Mouse (Mus musculus) thymus, postnatal 0 days (tissue): ENCODE measurements around the gene Xpnpep1. TPM values are rescaled to one million over a fixed set of nuclear protein-coding genes. Genes with fewer than 3 reads are reported as not detected.

Experiments
- DNase-seq: peaks from one replicate; pipeline ENCODE4 v3.0.0-alpha.2; 2015; ENCODE audit warnings: low spot score
- polyA plus RNA-seq: library from polyadenylated mRNA; unstranded; fragments of >200 nt; fragmentation: Nextera tagmentation; extraction: Ambion mirVana; gene quantifications from 2 replicates; pipeline ENCODE4 v1.2.1, GENCODE M21; 2015

Gene Xpnpep1
- polyA plus RNA-seq, 1 experiment from 2014 or later, result 81.6 TPM

- DNase-seq, result no peak
Measured at GRCm38 (mm10) chr19:53032647-53033046, 7.4 kb downstream of the Xpnpep1 start.

- DNase-seq, result no peak
Measured at GRCm38 (mm10) chr19:53031957-53032371, 8.1 kb downstream of the Xpnpep1 start.

- no peak for DNase-seq
Measured at GRCm38 (mm10) chr19:53030279-53030678, 9.7 kb downstream of the Xpnpep1 start.

- DNase-seq, result no peak
Measured at GRCm38 (mm10) chr19:53029686-53030085, 10.3 kb downstream of the Xpnpep1 start.

GRCm38 (mm10) chr19:53029045-53029444, 11.0 kb downstream of the Xpnpep1 start:
- no peak for DNase-seq

GRCm38 (mm10) chr19:53028216-53028615, 11.8 kb downstream of the Xpnpep1 start:
- no peak for DNase-seq

GRCm38 (mm10) chr19:53023189-53023588, 16.8 kb downstream of the Xpnpep1 start:
- DNase-seq, result no peak

- DNase-seq, result no peak
Measured at GRCm38 (mm10) chr19:53022037-53022614, 17.9 kb downstream of the Xpnpep1 start.

GRCm38 (mm10) chr19:53021537-53021936, 18.5 kb downstream of the Xpnpep1 start:
- no peak for DNase-seq

GRCm38 (mm10) chr19:53019716-53020463, 20.1 kb downstream of the Xpnpep1 start:
- DNase-seq, result peak; percentile 61

- DNase-seq, result no peak
Measured at GRCm38 (mm10) chr19:53017954-53018353, 22.1 kb downstream of the Xpnpep1 start.

GRCm38 (mm10) chr19:53017248-53017647, 22.8 kb downstream of the Xpnpep1 start:
- DNase-seq, result no peak

- no peak for DNase-seq
Measured at GRCm38 (mm10) chr19:53014910-53015710, 24.9 kb downstream of the Xpnpep1 start.

GRCm38 (mm10) chr19:53013744-53014143, 26.3 kb downstream of the Xpnpep1 start:
- DNase-seq, result no peak

GRCm38 (mm10) chr19:53013341-53013740, 26.7 kb downstream of the Xpnpep1 start:
- DNase-seq, result no peak

- DNase-seq, result no peak
Measured at GRCm38 (mm10) chr19:53010941-53011340, 29.1 kb downstream of the Xpnpep1 start.

GRCm38 (mm10) chr19:53008921-53009320, 31.1 kb downstream of the Xpnpep1 start:
- DNase-seq, result no peak

- peak; percentile 19 for DNase-seq
Measured at GRCm38 (mm10) chr19:53008020-53008705, 31.9 kb downstream of the Xpnpep1 start.

GRCm38 (mm10) chr19:53005978-53006377, 34.0 kb downstream of the Xpnpep1 start:
- DNase-seq, result no peak

GRCm38 (mm10) chr19:53003554-53004365, 36.3 kb downstream of the Xpnpep1 start:
- no peak for DNase-seq
